28 mouse cellular contexts compared by ENCODE assay signal in the genomic region with DNA sequence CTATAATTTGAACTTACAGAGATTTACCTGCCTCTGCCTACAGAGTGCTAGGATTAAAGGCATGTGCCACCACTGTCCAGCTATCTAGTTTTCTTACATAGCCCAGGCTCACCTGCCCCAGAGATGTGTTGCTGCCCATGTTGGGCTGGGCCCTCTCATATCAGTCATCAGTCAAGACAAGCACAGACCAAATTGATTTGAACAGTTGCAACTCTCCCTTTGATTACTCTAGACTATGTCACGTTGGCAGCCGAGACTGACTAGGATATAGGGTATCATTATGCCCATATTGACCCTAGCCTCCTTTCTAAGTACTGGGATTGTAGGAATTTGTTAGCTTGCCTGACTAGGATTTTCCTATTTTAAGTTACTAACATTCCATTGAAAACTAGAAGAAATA.
"Had no signal": no experiment of that assay in that cellular context is flagged by ENCODE, and none has a peak within 500 bp of the region (broad histone marks: within the 10 kb centered on the region; RNA-seq: fewer than 3 reads in every experiment).

No protein-coding gene starts in this region.

- H3K4me2 ChIP-seq: embryonic facial prominence, embryonic 12.5 days; embryonic facial prominence, embryonic 13.5 days; embryonic facial prominence, embryonic 15.5 days; forebrain, embryonic 12.5 days; forebrain, embryonic 13.5 days; forebrain, embryonic 15.5 days had no signal

- H3K4me3 ChIP-seq: embryonic facial prominence, embryonic 10.5 days; embryonic facial prominence, embryonic 12.5 days; embryonic facial prominence, embryonic 13.5 days; embryonic facial prominence, embryonic 15.5 days; erythroblast, embryonic 14.5 days; forebrain, embryonic 10.5 days; forebrain, embryonic 12.5 days; forebrain, embryonic 13.5 days; forebrain, embryonic 15.5 days; gastrocnemius, adult 2 months; heart, adult 2 months had no signal

- H3K9ac ChIP-seq: embryonic facial prominence, embryonic 12.5 days; embryonic facial prominence, embryonic 13.5 days; embryonic facial prominence, embryonic 15.5 days; forebrain, embryonic 12.5 days; forebrain, embryonic 13.5 days; forebrain, embryonic 15.5 days; forebrain, postnatal 0 days had no signal

- H3K27ac ChIP-seq: embryonic facial prominence, embryonic 10.5 days; embryonic facial prominence, embryonic 12.5 days; embryonic facial prominence, embryonic 13.5 days; embryonic facial prominence, embryonic 15.5 days; forebrain, embryonic 10.5 days; forebrain, embryonic 12.5 days; forebrain, embryonic 13.5 days; forebrain, embryonic 15.5 days; gastrocnemius, adult 2 months; heart, adult 2 months had no signal

- DNase-seq: cerebellum, adult 18-20 months; cerebellum, adult 2 months; cerebellum, adult 8-10 months; cerebellum, adult 9-10 months; cerebellum, adult 9-11 months; cerebellum, postnatal 10 days; cerebellum, postnatal 14 days; cerebellum, postnatal 25 days; cerebellum, postnatal 36 days; embryo, embryonic 11 days; forebrain, postnatal 0 days; gastrocnemius, adult 2 months; gastrocnemius, postnatal 10 days; gastrocnemius, postnatal 14 days; gastrocnemius, postnatal 25 days; gastrocnemius, postnatal 36 days; heart, adult 2 months had no signal

- ATAC-seq: forebrain, embryonic 13.5 days; forebrain, embryonic 14.5 days; forebrain, embryonic 15.5 days; forebrain, embryonic 16.5 days; forebrain, postnatal 0 days had no signal

- H3K27me3 ChIP-seq: embryonic facial prominence, embryonic 12.5 days; embryonic facial prominence, embryonic 13.5 days; embryonic facial prominence, embryonic 15.5 days; forebrain, embryonic 12.5 days; forebrain, embryonic 13.5 days; forebrain, embryonic 15.5 days had no signal

- H3K4me1 ChIP-seq: embryonic facial prominence, embryonic 10.5 days; embryonic facial prominence, embryonic 13.5 days; embryonic facial prominence, embryonic 15.5 days; forebrain, embryonic 10.5 days had no signal

- H3K9me3 ChIP-seq: embryonic facial prominence, embryonic 10.5 days; embryonic facial prominence, embryonic 12.5 days; embryonic facial prominence, embryonic 13.5 days; embryonic facial prominence, embryonic 15.5 days; forebrain, embryonic 10.5 days; forebrain, embryonic 12.5 days; forebrain, embryonic 13.5 days; forebrain, embryonic 15.5 days had no signal
